Mouse (Mus musculus) spleen, adult 2 months (tissue): ENCODE data around the gene Dip2b.

Experiments
- CTCF ChIP-seq: fragments of 200-500 bp; IDR thresholded peaks from 2 replicates; pipeline ENCODE4 v1.5.1; 2011; ENCODE audit warnings: mild to moderate bottlenecking, inconsistent platforms; ENCODE audit not compliant: insufficient read depth, insufficient read length, insufficient replicate concordance; ENCODE audit errors: extremely low read depth
- POLR2A ChIP-seq: fragments of 200-500 bp; IDR thresholded peaks from 2 replicates; pipeline ENCODE4 v1.6.1; 2011; ENCODE audit warnings: low read depth, low read length, inconsistent platforms

DNA sequence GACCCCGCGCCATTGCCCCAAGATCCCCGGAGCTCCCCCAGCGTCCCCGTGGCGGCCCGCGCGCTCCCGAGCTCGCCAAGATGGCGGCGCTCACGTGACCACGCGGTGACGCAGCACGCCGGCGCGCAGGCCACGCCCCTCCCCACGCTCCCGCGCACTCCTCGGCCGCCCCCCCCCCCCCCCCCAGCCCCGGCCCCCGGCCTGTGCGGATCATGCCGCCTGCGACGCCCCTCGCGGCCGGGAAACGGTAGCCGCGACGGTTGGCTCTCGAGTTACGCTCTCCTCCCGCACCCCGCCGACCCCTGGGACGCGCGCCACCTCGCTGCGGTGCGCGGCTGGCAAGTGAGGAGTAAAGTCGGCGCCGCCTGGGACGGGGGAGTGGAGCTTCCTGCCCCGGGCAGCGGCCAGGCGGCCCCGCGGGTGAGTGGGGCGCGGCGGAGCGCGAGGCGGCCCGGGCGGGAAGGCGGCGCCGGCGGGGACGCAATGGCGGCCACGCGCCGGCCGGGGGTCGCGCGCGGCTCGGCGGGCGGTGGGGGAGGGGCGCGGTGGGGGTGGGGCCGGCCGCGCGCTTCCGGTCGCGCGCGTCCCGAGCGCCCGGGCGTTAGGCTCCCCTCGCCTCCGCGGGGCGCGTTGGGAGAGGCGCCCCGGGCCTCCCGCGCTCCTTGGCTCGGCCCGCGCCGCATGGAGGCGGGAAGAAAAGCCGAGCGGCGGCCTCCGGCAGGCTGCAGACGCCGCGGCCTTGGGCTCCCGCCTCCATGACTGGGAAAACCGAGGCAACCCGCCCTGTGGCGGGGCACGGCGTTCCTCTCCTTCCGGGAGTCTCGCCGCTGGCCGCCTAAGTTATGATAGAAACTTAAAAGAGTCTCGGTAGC, 189.4 kb downstream of the Dip2b start, which contains the start of gene Atf1:
- TF ChIP-seq CTCF (no peak), POLR2A (peak; percentile 91)
